Mouse (Mus musculus): Measurements from ENCODE around the gene Itga1. TPM values are rescaled to one million over a fixed set of nuclear protein-coding genes. Genes with fewer than 3 reads are reported as not detected.

The Itga1 gene
- total RNA-seq (2012; rRNA removed) (not detected in 2 replicates), polyA plus RNA-seq (2012; ENCODE audit: insufficient read depth in 1 of 2, insufficient read length in 2 of 2, low read depth in 1 of 2, low replicate concordance in 2 of 2, missing spikeins in 1 of 2) (not detected)

GRCm38 (mm10) chr13:115101355-115102191 is at the start of gene Itga1, which contains the start of gene Gm49395:
Itga1 (minus strand) TSS chr13:115101964.
Gm49395 (minus strand) TSS chr13:115101921.
- no peaks in the 10 kb centered on the region for H3K9me3 ChIP-seq (replicated peaks; ENCODE audit: insufficient read depth, low read length)
- H3K9ac ChIP-seq (ENCODE audit: control insufficient read depth, low read depth, low read length, poor library complexity, severe bottlenecking), result no peak within 1 kb of the TSS
- no peaks in the 10 kb centered on the region for H3K36me3 ChIP-seq (ENCODE audit: control insufficient read depth in 1 of 2, insufficient read depth in 2 of 2, low read length in 2 of 2)
- H3K4me1 ChIP-seq (ENCODE audit: control insufficient read depth in 1 of 2, insufficient read depth in 2 of 2, low read length in 2 of 2), result no peaks in the 10 kb centered on the region
- no peaks in the 10 kb centered on the region for H3K27me3 ChIP-seq (ENCODE audit: control insufficient read depth in 1 of 2, insufficient read depth in 2 of 2, low read length in 2 of 2)
- DNase-seq (ENCODE audit: low read depth, low spot score), result no peak
- no peaks in the 10 kb centered on the region for H3K79me2 ChIP-seq (ENCODE audit: control insufficient read depth, insufficient read depth, low read length, poor library complexity)
- TF ChIP-seq MAZ (IDR thresholded peaks at IDR 0.05; ENCODE audit: low read depth, low read length) (no peak), GATA1 (IDR thresholded peaks at IDR 0.05; ENCODE audit: low read depth, low read length) (no peak), MAX (IDR thresholded peaks at IDR 0.05; ENCODE audit: low read length) (no peak), SIN3A (IDR thresholded peaks at IDR 0.05; ENCODE audit: low read length) (no peak), ZKSCAN1 (IDR thresholded peaks at IDR 0.05; ENCODE audit: low read depth, low read length) (no peak), CHD1 (IDR thresholded peaks at IDR 0.05; ENCODE audit: low read depth, low read length) (no peak), MYB (IDR thresholded peaks at IDR 0.05; ENCODE audit: low read depth, low read length) (no peak), POLR2AphosphoS5 (IDR thresholded peaks at IDR 0.05; ENCODE audit: borderline replicate concordance, low read depth, low read length) (no peak), USF2 (IDR thresholded peaks at IDR 0.05; ENCODE audit: borderline replicate concordance in 1 of 2, insufficient read depth in 1 of 2, low read depth in 1 of 2, low read length in 2 of 2) (no peak), EP300 (IDR thresholded peaks at IDR 0.05; ENCODE audit: low read depth in 1 of 2, low read length in 2 of 2) (no peak), NELFE (IDR thresholded peaks at IDR 0.05; ENCODE audit: low read depth, low read length) (no peak), ZMIZ1 (IDR thresholded peaks at IDR 0.05; ENCODE audit: low read depth, low read length) (no peak), HCFC1 (IDR thresholded peaks at IDR 0.05; ENCODE audit: low read depth, low read length) (no peak), MXI1 (IDR thresholded peaks at IDR 0.05; ENCODE audit: low read depth, low read length) (no peak), BHLHE40 (IDR thresholded peaks at IDR 0.05; ENCODE audit: borderline replicate concordance, low read depth, low read length) (no peak), TBP (IDR thresholded peaks at IDR 0.05; ENCODE audit: low read depth, low read length) (no peak), ZNF384 (IDR thresholded peaks at IDR 0.05; ENCODE audit: low read depth, low read length) (no peak), RCOR1 (IDR thresholded peaks at IDR 0.05; ENCODE audit: low read depth, low read length) (no peak)
- no peak within 1 kb of the TSS for H3K27ac ChIP-seq (ENCODE audit: control insufficient read depth, low read depth, low read length)
- no peak within 1 kb of the TSS for H3K4me3 ChIP-seq (ENCODE audit: control insufficient read depth in 1 of 2, insufficient read depth in 1 of 2, low read depth in 2 of 2, low read length in 2 of 2)

- no peaks in the 10 kb centered on the region for H3K79me2 ChIP-seq (ENCODE audit: control insufficient read depth, insufficient read depth, low read length, poor library complexity)
- no peak overlapping the region for H3K9ac ChIP-seq (ENCODE audit: control insufficient read depth, low read depth, low read length, poor library complexity, severe bottlenecking)
- TF ChIP-seq MEF2A (IDR thresholded peaks at IDR 0.05; ENCODE audit: extremely low read depth, insufficient replicate concordance, low read depth, low read length, poor library complexity, severe bottlenecking) (no peak), ZC3H11A (IDR thresholded peaks at IDR 0.05; ENCODE audit: low read depth, low read length) (no peak), MAZ (IDR thresholded peaks at IDR 0.05; ENCODE audit: low read depth, low read length) (no peak), UBTF (IDR thresholded peaks at IDR 0.05; ENCODE audit: borderline replicate concordance, insufficient read depth, low read depth, low read length) (no peak), BHLHE40 (IDR thresholded peaks at IDR 0.05; ENCODE audit: borderline replicate concordance, low read depth, low read length) (no peak), POLR2AphosphoS2 (IDR thresholded peaks at IDR 0.05; ENCODE audit: low read length) (no peak), MXI1 (IDR thresholded peaks at IDR 0.05; ENCODE audit: low read depth, low read length) (no peak)
- no peaks in the 10 kb centered on the region for H3K4me1 ChIP-seq (ENCODE audit: control insufficient read depth in 1 of 2, insufficient read depth in 2 of 2, low read length in 2 of 2)
- no peak overlapping the region for H3K4me3 ChIP-seq (ENCODE audit: control insufficient read depth in 1 of 2, insufficient read depth in 1 of 2, low read depth in 2 of 2, low read length in 2 of 2)
- H3K27ac ChIP-seq (ENCODE audit: control insufficient read depth, low read depth, low read length), result no peak overlapping the region
- DNase-seq (ENCODE audit: low read depth, low spot score), result no peak
- H3K36me3 ChIP-seq (ENCODE audit: control insufficient read depth in 1 of 2, insufficient read depth in 2 of 2, low read length in 2 of 2), result no peaks in the 10 kb centered on the region
- H3K9me3 ChIP-seq (replicated peaks; ENCODE audit: insufficient read depth, low read length), result no peaks in the 10 kb centered on the region
- H3K27me3 ChIP-seq (ENCODE audit: control insufficient read depth in 1 of 2, insufficient read depth in 2 of 2, low read length in 2 of 2), result no peaks in the 10 kb centered on the region
These were observed 48.8 kb upstream of the Itga1 start for GRCm38 (mm10) chr13:115150602-115151001.
